Mouse (Mus musculus): ENCODE results near the gene Col23a1. TPM values are rescaled to one million over a fixed set of nuclear protein-coding genes. Genes with fewer than 3 reads are reported as not detected.
"Not testable (repeated sequence)": the region's sequence is repeated elsewhere in the genome, so short reads cannot be mapped to it uniquely, and the experiment has no call there.

Gene Col23a1
- polyA plus RNA-seq, 1 experiment from 2014 or later, result 23.6 TPM

DNA sequence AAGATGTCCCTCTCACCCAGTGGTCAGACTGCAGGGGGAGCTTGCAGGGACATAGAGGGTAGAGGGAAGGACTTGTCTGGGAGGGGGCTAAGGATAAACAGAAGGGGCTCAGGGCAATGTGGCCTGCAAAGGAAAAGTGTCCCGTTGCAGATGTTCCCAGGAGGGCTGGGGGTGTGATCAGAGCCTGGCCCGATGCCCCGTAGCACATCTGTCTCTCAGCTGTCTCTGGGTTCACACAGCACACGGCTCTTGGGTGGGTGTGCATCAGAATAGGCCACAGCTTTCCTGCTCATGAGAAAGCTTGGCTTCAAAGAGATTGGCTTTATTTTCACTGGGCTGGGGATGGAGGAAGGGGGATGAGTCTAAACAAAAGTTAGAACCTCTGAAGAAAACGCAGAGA is 62.1 kb downstream of the Col23a1 start:
- H3K27ac ChIP-seq, result no peak overlapping the region
- H3K9me3 ChIP-seq, result no peaks in the 10 kb centered on the region
- H3K4me2 ChIP-seq (replicated peaks), result no peak overlapping the region
- 31% methylated on average over 5 of the region's 5 CpGs for WGBS
- H3K27me3 ChIP-seq, result no peaks in the 10 kb centered on the region
- H3K4me3 ChIP-seq, result no peak overlapping the region
- peaks cover 33% of the 10 kb centered on the region for H3K4me1 ChIP-seq
- H3K9ac ChIP-seq, result no peak overlapping the region
- H3K36me3 ChIP-seq, result no peaks in the 10 kb centered on the region
- ATAC-seq (ENCODE audit: low FRiP score, low read depth), result no peak

DNA sequence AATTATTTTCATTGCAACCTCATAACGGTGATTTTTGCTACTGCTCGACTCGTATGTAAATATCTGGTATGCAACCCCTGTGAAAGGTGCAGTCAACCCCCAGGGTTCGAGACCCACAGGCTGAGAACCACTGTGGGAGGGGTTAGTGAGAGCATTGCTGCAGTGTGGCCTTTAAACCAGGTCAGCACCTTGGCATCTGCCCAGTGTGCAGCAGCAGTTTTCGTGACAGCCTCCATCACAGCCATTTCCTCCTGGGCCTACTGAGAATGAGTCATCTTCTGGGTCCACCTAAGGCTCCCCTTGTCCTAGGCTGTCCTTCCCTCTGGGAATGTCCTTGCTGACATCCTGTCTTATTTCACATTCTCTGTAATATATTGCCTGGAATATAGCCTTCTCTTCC is 64.0 kb downstream of the Col23a1 start:
- H3K4me3 ChIP-seq, result no peak overlapping the region
- no peak for ATAC-seq (ENCODE audit: low FRiP score, low read depth)
- H3K27me3 ChIP-seq, result no peaks in the 10 kb centered on the region
- H3K36me3 ChIP-seq, result no peaks in the 10 kb centered on the region
- peaks cover 24% of the 10 kb centered on the region for H3K4me1 ChIP-seq
- H3K9me3 ChIP-seq, result no peaks in the 10 kb centered on the region
- no peak overlapping the region for H3K27ac ChIP-seq
- H3K4me2 ChIP-seq (replicated peaks), result no peak overlapping the region
- 70% methylated on average over 5 of the region's 5 CpGs for WGBS
- H3K9ac ChIP-seq, result no peak overlapping the region

DNA sequence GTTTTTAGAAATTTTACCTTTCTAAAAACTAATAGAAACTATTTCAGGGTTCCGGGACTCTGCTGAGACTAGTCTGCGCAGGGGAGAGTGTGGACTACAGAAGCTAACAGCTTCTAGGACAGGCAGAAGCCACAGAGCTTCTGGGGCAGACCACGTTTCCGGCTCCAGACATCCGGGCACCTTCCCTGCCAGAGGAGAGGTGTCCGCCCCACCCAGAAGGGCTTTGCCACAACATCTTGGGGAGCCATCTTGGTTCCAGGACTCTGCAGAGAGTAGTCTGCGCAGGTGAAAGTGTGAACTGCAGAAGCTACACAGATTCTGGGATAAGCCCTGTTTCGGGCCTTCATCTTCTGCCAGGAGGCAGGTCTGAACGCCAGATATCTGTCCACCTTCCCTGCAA is 69.3 kb downstream of the Col23a1 start:
- H3K36me3 ChIP-seq; H3K4me3 ChIP-seq; H3K4me1 ChIP-seq; ATAC-seq (ENCODE audit: low FRiP score, low read depth); H3K27me3 ChIP-seq; H3K9me3 ChIP-seq; H3K9ac ChIP-seq; H3K4me2 ChIP-seq (replicated peaks); H3K27ac ChIP-seq: not testable (repeated sequence)
- WGBS, result 92% methylated on average over 9 of the region's 9 CpGs

DNA sequence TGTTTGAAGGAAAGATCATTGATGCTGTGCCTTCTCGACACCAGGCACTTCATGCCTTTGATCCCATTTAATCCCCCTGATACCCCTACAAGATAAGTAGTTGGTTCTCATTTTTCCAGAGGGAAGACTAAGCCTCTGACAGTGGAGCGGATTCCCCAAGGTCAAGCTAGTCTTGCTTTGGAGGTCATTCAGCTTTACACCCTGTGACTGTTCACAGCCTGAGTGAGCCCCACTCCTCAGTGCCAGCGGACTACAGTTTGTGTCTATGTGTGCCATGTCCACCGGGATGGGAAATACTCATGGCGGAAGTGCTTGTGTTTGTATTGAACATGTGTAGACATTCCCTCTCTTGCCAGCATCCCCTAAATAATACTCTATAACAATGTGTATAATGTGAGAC is 74.6 kb downstream of the Col23a1 start:
- Histone ChIP-seq H3K4me1 (no peaks in the 10 kb centered on the region), H3K9me3 (no peaks in the 10 kb centered on the region), H3K9ac (no peak overlapping the region), H3K36me3 (no peaks in the 10 kb centered on the region), H3K4me2 (replicated peaks) (no peak overlapping the region), H3K4me3 (no peak overlapping the region), H3K27ac (no peak overlapping the region), H3K27me3 (no peaks in the 10 kb centered on the region)
- no peak for ATAC-seq (ENCODE audit: low FRiP score, low read depth)
- 83% methylated on average over 5 of the region's 5 CpGs for WGBS

DNA sequence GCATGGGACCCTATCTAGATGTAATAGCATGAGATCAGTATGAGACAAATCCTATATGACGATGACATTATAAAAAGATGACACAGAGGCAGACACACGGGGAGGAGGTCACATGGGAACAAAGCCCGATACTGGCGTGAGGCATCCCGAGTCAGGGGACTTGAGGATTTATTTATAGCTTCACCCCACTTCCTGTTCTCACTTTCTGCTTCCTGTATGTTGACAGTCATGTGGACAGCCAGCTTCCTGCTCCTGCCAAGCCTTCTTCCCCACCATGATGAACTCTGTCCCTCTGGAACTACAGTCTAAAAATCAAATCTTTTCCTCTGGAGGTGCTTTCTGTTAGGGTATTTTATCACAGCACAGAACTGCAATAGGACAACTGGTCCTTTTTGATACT is 77.6 kb downstream of the Col23a1 start:
- ATAC-seq (ENCODE audit: low FRiP score, low read depth), result no peak
- Histone ChIP-seq H3K9me3 (no peaks in the 10 kb centered on the region), H3K36me3 (no peaks in the 10 kb centered on the region), H3K4me3 (no peak overlapping the region), H3K27ac (no peak overlapping the region), H3K9ac (no peak overlapping the region), H3K27me3 (no peaks in the 10 kb centered on the region), H3K4me2 (replicated peaks) (no peak overlapping the region), H3K4me1 (peaks cover 17% of the 10 kb centered on the region)
- WGBS, result 91% methylated on average over 5 of the region's 5 CpGs

DNA sequence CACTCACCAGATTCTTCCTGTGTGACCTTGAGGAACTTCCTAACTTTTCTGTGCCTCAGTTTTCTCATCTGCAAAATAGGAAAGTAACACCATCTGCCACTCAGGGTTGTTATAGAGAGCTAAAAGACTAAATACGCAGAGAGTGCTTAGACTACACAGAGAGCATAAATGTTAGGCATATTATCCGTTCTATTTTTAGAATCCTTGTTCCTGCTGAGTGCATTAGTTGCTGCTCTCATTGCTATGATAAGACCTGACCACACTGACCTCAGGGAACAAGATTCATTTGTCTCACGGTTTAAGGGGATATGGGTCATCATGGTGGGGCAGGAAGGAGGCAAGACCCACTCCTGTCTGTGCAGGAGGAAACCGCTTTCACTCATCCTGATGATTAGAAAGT is 80.6 kb downstream of the Col23a1 start:
- Histone ChIP-seq H3K9me3 (no peaks in the 10 kb centered on the region), H3K4me3 (no peak overlapping the region), H3K27ac (no peak overlapping the region), H3K27me3 (no peaks in the 10 kb centered on the region), H3K9ac (no peak overlapping the region), H3K4me1 (peaks cover 18% of the 10 kb centered on the region), H3K36me3 (no peaks in the 10 kb centered on the region), H3K4me2 (replicated peaks) (no peak overlapping the region)
- 75% methylated on average over 4 of the region's 4 CpGs for WGBS
- ATAC-seq (ENCODE audit: low FRiP score, low read depth), result no peak

DNA sequence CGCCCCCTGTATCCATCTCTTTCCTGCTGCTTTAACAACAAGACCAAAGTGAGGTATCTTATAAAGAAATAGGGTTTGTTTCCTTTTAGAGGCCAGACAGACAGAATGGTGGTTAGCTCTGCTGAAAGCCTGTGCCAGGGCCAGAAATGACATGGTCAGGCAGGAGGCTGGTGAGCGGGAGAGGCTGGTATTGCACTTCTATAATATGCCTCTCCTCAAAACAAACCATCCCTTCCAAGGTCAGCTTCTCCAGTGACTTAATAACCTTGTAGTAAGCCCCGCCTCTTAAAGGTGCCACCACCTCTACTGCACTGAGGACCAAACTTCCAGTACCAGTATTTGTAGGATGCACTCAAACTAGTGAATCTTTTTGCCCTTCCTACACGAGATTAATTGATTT is 81.6 kb downstream of the Col23a1 start:
- H3K4me2 ChIP-seq (replicated peaks), result no peak overlapping the region
- no peak overlapping the region for H3K9ac ChIP-seq
- H3K4me3 ChIP-seq, result no peak overlapping the region
- H3K27ac ChIP-seq, result no peak overlapping the region; the same call in 1 of the 2 replicates
- H3K27me3 ChIP-seq, result no peaks in the 10 kb centered on the region
- H3K9me3 ChIP-seq, result no peaks in the 10 kb centered on the region
- peaks cover 24% of the 10 kb centered on the region for H3K4me1 ChIP-seq
- no peak for ATAC-seq (ENCODE audit: low FRiP score, low read depth)
- 41% methylated on average over 4 of the region's 4 CpGs for WGBS
- H3K36me3 ChIP-seq, result no peaks in the 10 kb centered on the region

DNA sequence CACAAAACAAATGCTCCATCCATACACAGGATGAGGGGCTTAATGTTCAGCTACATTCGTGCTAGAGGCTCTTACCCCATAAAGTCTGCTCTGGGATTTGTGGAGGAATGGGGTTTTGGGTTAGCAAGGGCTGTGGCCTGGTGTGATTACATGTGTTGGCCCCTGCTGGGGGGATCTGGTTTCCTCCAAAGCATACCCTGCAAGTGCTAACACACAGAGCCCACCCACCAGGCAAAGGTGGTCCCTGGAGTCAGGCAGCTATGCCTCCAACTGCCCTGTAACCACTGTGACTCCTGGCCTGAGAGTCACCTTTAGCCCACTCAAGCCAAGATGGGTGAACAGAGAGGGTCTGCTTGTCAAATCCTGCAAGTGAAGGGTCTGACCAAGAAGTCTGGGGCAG is 82.2 kb downstream of the Col23a1 start:
- ATAC-seq (ENCODE audit: low FRiP score, low read depth), result peak; percentile 71
- WGBS, result 21% methylated on average over 1 of the region's 1 CpGs
- peak overlapping the region; percentile 0; the same call in 1 of the 2 replicates for H3K27ac ChIP-seq

DNA sequence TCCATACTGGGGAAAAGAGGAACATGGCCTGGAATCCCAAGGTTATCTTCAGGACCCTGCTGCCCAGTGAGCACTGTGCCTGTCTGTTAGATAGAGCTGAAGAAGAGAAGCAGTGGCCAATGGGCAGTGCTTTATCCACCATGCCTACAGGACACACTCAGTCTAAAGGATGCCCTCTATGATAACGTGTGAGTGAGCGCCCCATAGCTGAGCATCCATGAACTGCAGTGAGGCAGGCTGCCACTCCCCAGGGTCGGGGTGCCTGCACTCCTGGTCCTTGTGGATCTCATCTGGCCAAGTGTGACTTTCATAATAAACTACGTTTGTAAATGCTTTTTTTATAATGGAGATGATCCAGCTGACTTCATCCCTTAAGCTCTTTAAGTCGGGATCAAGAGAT is 87.5 kb downstream of the Col23a1 start:
- Histone ChIP-seq H3K27ac (no peak overlapping the region), H3K4me2 (replicated peaks) (no peak overlapping the region), H3K9me3 (no peaks in the 10 kb centered on the region), H3K27me3 (no peaks in the 10 kb centered on the region), H3K4me1 (peaks cover 23% of the 10 kb centered on the region), H3K36me3 (no peaks in the 10 kb centered on the region), H3K9ac (no peak overlapping the region), H3K4me3 (no peak overlapping the region)
- WGBS, result 51% methylated on average over 5 of the region's 5 CpGs
- no peak for ATAC-seq (ENCODE audit: low FRiP score, low read depth)

More for the DNA sequence above, 82.2 kb downstream of the Col23a1 start:
- H3K9ac ChIP-seq, result no peak overlapping the region
- H3K9me3 ChIP-seq, result no peaks in the 10 kb centered on the region
- no peak overlapping the region for H3K4me2 ChIP-seq (replicated peaks)
- no peaks in the 10 kb centered on the region for H3K36me3 ChIP-seq
- H3K4me1 ChIP-seq, result peaks cover 24% of the 10 kb centered on the region
- no peaks in the 10 kb centered on the region for H3K27me3 ChIP-seq
- H3K4me3 ChIP-seq, result no peak overlapping the region

DNA sequence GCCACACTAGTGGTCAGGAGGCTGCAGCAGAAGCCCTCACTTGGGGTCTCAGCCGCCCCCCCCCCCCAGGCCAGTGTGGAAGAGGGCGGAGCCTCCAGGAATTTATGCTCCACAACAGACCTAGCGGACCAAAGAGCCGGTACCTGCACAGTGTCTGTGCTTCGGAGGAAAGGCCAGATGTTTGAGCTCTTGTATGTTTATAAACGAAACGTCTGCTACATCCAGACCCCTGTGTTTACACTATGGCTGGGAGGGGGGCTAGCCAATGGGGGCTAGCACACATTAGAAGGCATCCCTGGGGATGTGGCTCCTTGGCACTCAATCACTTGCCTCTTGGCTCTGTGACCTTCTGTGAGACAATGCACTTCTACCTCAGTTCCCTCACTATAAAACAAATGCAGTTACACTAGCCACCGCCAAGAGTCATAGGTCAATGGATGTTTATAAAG is 99.2 kb downstream of the Col23a1 start:
- Histone ChIP-seq H3K4me3 (no peak overlapping the region), H3K4me2 (replicated peaks) (peak overlapping the region; percentile 53), H3K27ac (peak overlapping the region; percentile 28; the same call in 1 of the 2 replicates), H3K9ac (no peak overlapping the region), H3K27me3 (no peaks in the 10 kb centered on the region; the same call in 1 of the 2 replicates), H3K4me1 (peaks cover 55% of the 10 kb centered on the region), H3K9me3 (no peaks in the 10 kb centered on the region), H3K36me3 (no peaks in the 10 kb centered on the region)
- no peak for ATAC-seq (ENCODE audit: low FRiP score, low read depth)
- 16% methylated on average over 8 of the region's 8 CpGs for WGBS

DNA sequence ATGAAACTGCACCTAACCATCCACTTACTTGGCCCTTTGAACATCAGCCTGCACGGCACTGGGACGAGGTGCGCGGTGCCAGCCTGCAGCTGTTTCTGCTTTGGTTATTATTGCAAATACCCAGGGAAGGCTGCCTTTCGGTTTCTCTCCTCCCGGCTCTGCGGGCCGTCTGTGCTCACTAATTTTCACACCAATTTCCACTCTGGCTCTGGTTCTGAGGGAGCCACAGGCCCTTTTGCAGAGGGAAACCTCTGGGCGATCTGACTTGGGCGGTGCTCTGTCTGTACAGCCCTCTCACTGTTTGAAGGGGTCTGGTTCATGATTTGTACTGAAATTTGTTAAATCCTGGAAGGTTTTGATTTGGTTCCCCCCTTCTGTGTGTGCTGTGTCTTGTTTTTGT is 100.0 kb downstream of the Col23a1 start:
- Histone ChIP-seq H3K4me2 (replicated peaks) (peak overlapping the region; percentile 53), H3K36me3 (no peaks in the 10 kb centered on the region), H3K9me3 (no peaks in the 10 kb centered on the region), H3K4me3 (peak overlapping the region; percentile 18), H3K27ac (peak overlapping the region; percentile 80), H3K27me3 (no peaks in the 10 kb centered on the region; the same call in 1 of the 2 replicates), H3K4me1 (peaks cover 54% of the 10 kb centered on the region), H3K9ac (0 out of 2 replicates have a peak overlapping the region, but pooled peaks have one; percentile 0)
- 18% methylated on average over 10 of the region's 10 CpGs for WGBS
- ATAC-seq (ENCODE audit: low FRiP score, low read depth), result no peak

DNA sequence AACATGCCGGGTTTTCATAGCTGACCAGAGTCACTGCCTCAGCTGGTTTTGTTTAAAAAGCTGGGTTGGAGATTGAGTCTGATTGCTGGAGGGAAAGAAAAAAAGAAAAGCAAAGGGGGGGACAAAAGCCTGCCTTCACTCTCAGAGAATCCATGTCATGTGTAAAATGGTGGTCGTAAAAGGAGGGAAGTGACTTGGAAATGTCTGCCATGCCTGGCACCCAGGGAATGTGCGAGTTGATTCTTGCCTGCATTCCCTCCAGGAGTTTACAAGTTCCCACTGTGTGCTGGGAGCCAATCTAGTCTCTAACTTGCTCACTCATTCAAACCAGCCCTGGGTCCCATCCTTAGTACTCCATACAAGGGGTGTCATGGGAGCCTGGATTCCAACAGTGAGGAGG is 100.8 kb downstream of the Col23a1 start:
- Histone ChIP-seq H3K4me2 (replicated peaks) (peak overlapping the region; percentile 53), H3K4me1 (peaks cover 62% of the 10 kb centered on the region), H3K9me3 (no peaks in the 10 kb centered on the region), H3K27me3 (no peaks in the 10 kb centered on the region; the same call in 1 of the 2 replicates), H3K36me3 (no peaks in the 10 kb centered on the region), H3K9ac (no peak overlapping the region), H3K4me3 (no peak overlapping the region), H3K27ac (peak overlapping the region; percentile 80; the same call in 1 of the 2 replicates)
- 13% methylated on average over 3 of the region's 3 CpGs for WGBS
- no peak for ATAC-seq (ENCODE audit: low FRiP score, low read depth)

DNA sequence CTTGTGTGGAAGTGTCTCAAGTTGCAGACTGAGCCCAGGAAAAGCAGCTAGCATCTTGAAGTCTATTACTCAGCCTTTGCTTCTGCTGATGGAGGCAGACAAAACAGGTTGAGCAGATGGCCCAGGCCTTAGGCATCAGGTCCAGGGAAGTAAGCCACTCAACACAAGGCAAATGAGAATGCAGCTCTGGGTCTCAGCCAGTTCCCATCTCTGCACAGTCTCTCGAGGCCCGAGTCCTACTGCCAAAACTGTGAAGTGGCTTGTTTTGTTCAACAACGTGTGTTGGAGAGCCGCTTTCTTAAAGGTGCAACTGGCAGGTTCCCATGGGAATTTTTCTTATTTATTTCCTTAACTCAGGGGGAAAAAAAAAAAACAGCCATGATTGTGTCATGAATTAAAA is 101.8 kb downstream of the Col23a1 start:
- H3K4me1 ChIP-seq, result peaks cover 62% of the 10 kb centered on the region
- H3K27me3 ChIP-seq, result no peaks in the 10 kb centered on the region; the same call in 1 of the 2 replicates
- no peaks in the 10 kb centered on the region for H3K36me3 ChIP-seq
- 51% methylated on average over 4 of the region's 4 CpGs for WGBS
- no peak overlapping the region for H3K4me2 ChIP-seq (replicated peaks)
- no peak overlapping the region for H3K9ac ChIP-seq
- H3K9me3 ChIP-seq, result no peaks in the 10 kb centered on the region
- no peak overlapping the region for H3K4me3 ChIP-seq
- peak overlapping the region; percentile 58; the same call in 1 of the 2 replicates for H3K27ac ChIP-seq
- ATAC-seq (ENCODE audit: low FRiP score, low read depth), result no peak
